Mouse (Mus musculus) monocyte, adult 59 days (primary cell): Measurements from ENCODE around the gene Olfr1085. TPM values are rescaled to one million over a fixed set of nuclear protein-coding genes. Genes with fewer than 3 reads are reported as not detected.

Experiments used
- total RNA-seq, 2 experiments: library from RNA; stranded (reverse); gene quantifications; one replicate each; pipeline ENCODE4 v1.2.4; 2023

Olfr1085 gene
- total RNA-seq = not detected

DNA sequence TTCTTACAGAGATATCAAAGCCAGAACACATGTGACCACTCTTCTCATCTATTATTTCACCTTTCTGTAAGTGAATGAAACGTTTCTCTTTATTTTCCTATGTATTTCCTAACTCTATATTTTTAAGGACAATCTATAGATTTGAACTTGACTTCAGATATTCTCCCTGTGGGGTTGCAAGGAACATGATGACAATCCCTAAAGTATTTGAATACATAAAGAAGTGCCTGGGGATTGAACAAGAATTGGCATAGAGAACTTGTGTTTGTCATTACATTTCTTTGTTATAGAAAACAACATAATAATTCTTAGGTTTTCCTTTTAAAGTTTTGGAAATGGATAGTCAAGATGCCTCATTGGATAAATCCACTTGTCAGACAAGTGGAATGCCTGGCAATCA is at the start of gene Olfr1085:
Gene Olfr1085 (minus strand): TSS at position 101 of the 400 bp plus-strand sequence.

DNA sequence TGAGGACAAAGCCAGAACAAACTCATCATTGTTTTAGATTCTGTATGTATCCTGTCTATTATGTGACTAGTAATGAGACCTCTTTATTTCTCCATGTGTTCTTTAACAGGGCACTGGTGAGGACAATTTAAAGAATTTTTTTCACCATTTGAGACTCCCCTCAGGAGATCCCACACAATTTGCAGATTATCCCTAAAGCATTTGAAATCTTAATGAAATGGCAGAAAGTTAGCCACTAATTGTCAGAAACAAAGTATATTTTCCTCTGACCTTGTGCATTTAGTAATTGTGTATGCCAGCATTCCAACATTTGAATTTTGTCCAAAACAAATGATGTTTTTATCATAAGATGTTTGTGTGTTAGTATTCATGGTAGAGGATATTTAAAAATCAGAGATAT is 36.5 kb upstream of the Olfr1085 start, which contains the start of gene Olfr1087:
Gene Olfr1087 (minus strand): TSS at position 101 of the 400 bp plus-strand sequence.

DNA sequence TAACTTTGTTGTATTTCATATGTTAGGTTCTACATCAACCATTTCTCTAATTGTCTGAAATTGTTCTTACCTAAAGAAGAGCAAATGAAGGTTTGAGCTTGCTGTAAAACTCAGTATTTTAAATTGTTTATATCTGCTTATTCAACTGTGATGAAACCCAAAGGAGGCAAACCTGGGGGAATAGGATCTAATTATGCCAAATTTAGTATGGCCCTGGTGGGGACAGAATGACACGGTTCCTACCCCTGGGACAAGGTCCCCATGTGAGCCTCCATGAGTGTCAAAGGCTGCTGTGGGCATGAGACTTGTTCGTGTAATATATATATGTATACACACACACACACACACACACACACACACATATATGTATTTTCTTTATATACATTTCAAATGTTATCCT is 18.2 kb upstream of the Olfr1085 start, which contains the start of gene Olfr1086:
Gene Olfr1086 (minus strand): TSS at position 101 of the 400 bp plus-strand sequence.

DNA sequence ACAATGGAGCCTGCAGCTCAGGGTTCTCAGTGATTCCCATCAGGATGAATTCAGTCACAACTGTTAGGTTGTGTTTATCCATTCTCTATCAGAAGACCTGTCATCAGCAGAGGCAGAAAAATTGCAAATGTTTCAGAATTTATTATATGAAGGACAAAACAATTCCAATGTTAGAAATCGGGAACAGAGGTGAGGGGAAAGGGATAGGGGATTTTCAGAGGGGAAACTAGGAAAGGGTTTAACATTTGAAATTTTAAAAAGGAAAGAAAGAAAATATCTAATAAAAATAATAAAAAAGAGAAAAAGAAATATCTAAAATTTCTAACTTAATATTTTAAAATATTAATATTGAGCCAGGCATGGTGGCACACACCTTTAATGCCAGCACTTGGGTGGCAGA is 22.2 kb downstream of the Olfr1085 start, which contains the start of gene Olfr1084:
Gene Olfr1084 (minus strand): TSS at position 101 of the 400 bp plus-strand sequence.

Other genes starting within 250 kb of the Olfr1085 start
- not detected for gene Olfr1061, start 248.0 kb downstream of the Olfr1085 start, total RNA-seq
- gene Olfr1062, start 235.3 kb downstream of the Olfr1085 start, total RNA-seq = not detected
- not detected for gene Olfr1065, start 211.4 kb downstream of the Olfr1085 start, total RNA-seq
- not detected for gene Olfr1066, start 205.8 kb downstream of the Olfr1085 start, total RNA-seq
- gene Olfr228, start 174.6 kb downstream of the Olfr1085 start, total RNA-seq = not detected
- gene Olfr1076, start 153.6 kb downstream of the Olfr1085 start, total RNA-seq = not detected
- gene Olfr1079, start 119.5 kb downstream of the Olfr1085 start, total RNA-seq = not detected
- not detected for gene Olfr1080, start 103.8 kb downstream of the Olfr1085 start, total RNA-seq
- not detected for gene Olfr1082, start 63.1 kb downstream of the Olfr1085 start, total RNA-seq
- gene Olfr1084, start 22.3 kb downstream of the Olfr1085 start, total RNA-seq = not detected
- gene Olfr1086, start 18.1 kb upstream of the Olfr1085 start, total RNA-seq = not detected
- gene Olfr1087, start 36.4 kb upstream of the Olfr1085 start, total RNA-seq = not detected
- gene Olfr1089, start 71.7 kb upstream of the Olfr1085 start, total RNA-seq = not detected
- not detected for gene Olfr1090, start 97.0 kb upstream of the Olfr1085 start, total RNA-seq
- not detected for gene Olfr1093, start 120.5 kb upstream of the Olfr1085 start, total RNA-seq
- not detected for gene Olfr141, start 148.0 kb upstream of the Olfr1085 start, total RNA-seq
- not detected for gene Olfr1094, start 162.6 kb upstream of the Olfr1085 start, total RNA-seq
- gene Olfr1095, start 189.7 kb upstream of the Olfr1085 start, total RNA-seq = not detected
- gene Gm13723, start 212.8 kb upstream of the Olfr1085 start, total RNA-seq = not detected
- gene Olfr1097, start 230.2 kb upstream of the Olfr1085 start, total RNA-seq = not detected